Mouse (Mus musculus): ENCODE measurements around the gene Efnb3. TPM values are rescaled to one million over a fixed set of nuclear protein-coding genes. Genes with fewer than 3 reads are reported as not detected.

The Efnb3 gene
- total and polyA plus RNA-seq, 3 experiments = 0.56 to 2.8 (median 1.1) TPM

GRCm38 (mm10) chr11:69585718-69586325 is 25.8 kb upstream of the Efnb3 start (continued):
- TF ChIP-seq IRF4 (IDR thresholded peaks at IDR 0.05; ENCODE audit: low read depth, low read length) (peak; percentile 29; the same call in 1 of the 2 replicates), CHD1 (IDR thresholded peaks at IDR 0.05; ENCODE audit: low read depth, low read length) (no peak), NRF1 (IDR thresholded peaks at IDR 0.05; ENCODE audit: low read depth, low read length) (no peak), EP300 (IDR thresholded peaks at IDR 0.05; ENCODE audit: low read length) (peak; percentile 51), MYC (IDR thresholded peaks at IDR 0.05; ENCODE audit: low read depth, low read length) (no peak), RCOR1 (conservative IDR thresholded peaks at IDR 0.05; ENCODE audit: low read depth, low read length) (0 out of 2 replicates have a peak, but pooled peaks have one; percentile 22), POLR2AphosphoS2 (IDR thresholded peaks at IDR 0.05; ENCODE audit: low read depth, low read length) (peak; percentile 88), UBTF (IDR thresholded peaks at IDR 0.05; ENCODE audit: low read depth, low read length) (no peak), E2F4 (IDR thresholded peaks at IDR 0.05; ENCODE audit: insufficient replicate concordance, low read depth, low read length) (no peak), TBP (conservative IDR thresholded peaks at IDR 0.05; ENCODE audit: low read depth, low read length) (no peak), USF2 (conservative IDR thresholded peaks at IDR 0.05; ENCODE audit: low read depth, low read length) (no peak), USF1 (IDR thresholded peaks at IDR 0.05; ENCODE audit: low read depth, low read length) (no peak), NELFE (IDR thresholded peaks at IDR 0.05; ENCODE audit: low read depth, low read length) (no peak), TCF12 (IDR thresholded peaks at IDR 0.05; ENCODE audit: low read depth, low read length) (peak; percentile 25; the same call in 1 of the 2 replicates), MAFK (IDR thresholded peaks at IDR 0.05; ENCODE audit: insufficient replicate concordance, low read length) (0 out of 2 replicates have a peak, but pooled peaks have one; percentile 24), ZNF384 (IDR thresholded peaks at IDR 0.05; ENCODE audit: low read depth, low read length) (no peak)

DNA sequence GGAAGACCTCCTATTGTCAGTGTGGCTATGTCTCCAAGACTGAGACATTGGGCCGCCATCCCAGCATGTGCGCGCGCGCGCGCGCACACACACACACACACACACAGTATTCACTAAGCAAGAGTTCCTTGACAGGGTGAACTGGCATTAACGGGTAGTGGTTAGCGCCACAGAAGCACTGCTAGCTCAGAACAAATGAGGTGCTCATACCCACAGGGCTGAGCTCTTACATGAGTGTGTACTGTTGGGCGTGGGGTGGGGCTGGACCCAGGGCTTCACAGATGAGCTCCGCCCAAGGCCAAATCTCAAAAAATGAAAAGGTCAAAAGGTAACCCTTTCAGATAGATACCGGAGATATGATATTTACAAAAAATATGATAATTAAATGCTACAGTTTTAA is 24.9 kb upstream of the Efnb3 start:
- Histone ChIP-seq H3K4me2 (ENCODE audit: insufficient read depth, low read depth, poor library complexity, severe bottlenecking) (no peak overlapping the region), H3K9ac (ENCODE audit: insufficient read depth, low read depth) (no peak overlapping the region), H3K36me3 (replicated peaks in 1 of 2; ENCODE audit: control insufficient read depth in 1 of 2, insufficient read depth in 1 of 2, low read length in 1 of 2) (peaks cover 49 to 72% of the 10 kb centered on the region in 2 experiments), H3K9me3 (replicated peaks; ENCODE audit: low read length) (no peaks in the 10 kb centered on the region), H3K4me1 (ENCODE audit: control insufficient read depth in 1 of 2, insufficient read depth in 2 of 2) (peaks cover 16 to 48% of the 10 kb centered on the region in 2 experiments), H3K27me3 (replicated peaks) (no peaks in the 10 kb centered on the region), H3K27ac (ENCODE audit: insufficient read depth, low read depth) (no peak overlapping the region), H3K4me3 (replicated peaks in 1 of 3; ENCODE audit: low read depth in 2 of 3, low read length in 2 of 3, poor library complexity in 1 of 3) (no peak overlapping the region), H3K79me2 (replicated peaks; ENCODE audit: control insufficient read depth, extremely low read depth, insufficient read depth, poor library complexity, severe bottlenecking) (peaks cover 66% of the 10 kb centered on the region)
- dilution Hi-C loops (cut with MboI; ENCODE audit: extremely low pct_ligation_motif_present, extremely low pct_unique_long_range_greater_than_20kb, low sequenced_read_pairs) = no loop called here
- DNase-seq (ENCODE audit: extremely low read depth) = no peak
- in situ Hi-C loops (cut with MboI; ENCODE audit: low pct_ligation_motif_present, low pct_unique_long_range_greater_than_20kb, low sequenced_read_pairs) = no loop called here
- TF ChIP-seq MAX (IDR thresholded peaks at IDR 0.05; ENCODE audit: low read length) (no peak), MAZ (IDR thresholded peaks at IDR 0.05; ENCODE audit: low read depth, low read length) (no peak), CTCF (conservative IDR thresholded peaks at IDR 0.05 in 1 of 2, IDR thresholded peaks at IDR 0.05 in 1 of 2; ENCODE audit: low read depth in 2 of 2, low read length in 2 of 2) (no peak), MXI1 (IDR thresholded peaks at IDR 0.05; ENCODE audit: low read depth, low read length) (no peak), POLR2A (IDR thresholded peaks at IDR 0.05; ENCODE audit: low read depth, low read length) (peak; percentile 19; the same call in 1 of the 2 replicates)
